Mouse (Mus musculus): ENCODE data around the gene Zfp26. TPM values are rescaled to one million over a fixed set of nuclear protein-coding genes. Genes with fewer than 3 reads are reported as not detected.

The Zfp26 gene
- polyA plus RNA-seq (2016; fragmentation: Nextera tagmentation; extraction: Ambion mirVana): 25.6 and 27.3 TPM in 2 replicates

DNA sequence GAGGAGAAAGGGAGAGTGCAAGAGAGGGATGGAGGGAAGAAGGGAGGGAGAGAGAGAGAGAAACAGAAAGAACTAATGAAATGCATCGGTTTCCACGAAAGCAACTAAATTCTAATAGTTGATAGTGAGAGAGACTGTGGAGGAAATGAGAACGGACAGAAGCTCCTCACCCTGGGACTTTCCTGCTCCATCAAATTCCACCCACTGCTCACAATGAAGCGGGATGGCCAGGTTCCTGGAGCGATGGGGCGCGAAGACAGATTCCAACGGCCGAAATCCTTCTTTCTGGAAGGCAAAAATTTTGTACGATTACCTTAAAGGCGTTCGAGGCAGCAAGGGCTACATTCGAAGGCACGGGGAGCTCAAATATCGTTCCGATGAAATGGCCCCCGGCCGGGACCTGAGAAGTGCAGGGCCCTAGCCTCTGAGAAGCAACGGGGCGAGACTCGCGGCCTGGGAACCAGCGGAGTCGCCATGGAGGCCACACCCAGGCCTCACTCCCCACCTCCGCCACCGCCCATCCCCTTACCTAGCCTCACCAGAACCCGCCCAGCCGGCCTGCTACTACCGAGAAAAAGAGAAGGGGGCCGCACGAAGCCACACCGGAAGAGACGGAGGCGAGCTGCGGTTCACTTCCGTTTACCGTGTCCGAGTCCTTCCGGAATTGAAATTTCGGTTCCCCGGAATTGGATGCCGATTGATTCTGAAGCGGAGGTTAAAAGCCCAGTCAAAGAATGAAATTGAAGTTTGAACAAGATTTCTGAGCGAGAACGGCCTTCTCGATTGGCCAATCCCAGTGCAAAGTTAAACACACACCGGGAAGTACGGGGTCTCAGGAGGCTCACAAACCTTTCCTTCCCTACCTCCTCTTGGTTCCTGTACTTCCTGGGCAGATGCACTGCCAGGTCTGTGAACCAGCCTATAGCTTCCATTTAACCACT is at the start of gene Zfp26:
Gene Zfp26, minus strand, starts transcription at position 786 of the 941 bp plus-strand sequence.
- peak; percentile 77 for DNase-seq (ENCODE audit: extremely low spot score, low spot score)
- Histone ChIP-seq H3K4me3 (peak within 1 kb of the TSS; percentile 88), H3K9me3 (no peaks in the 10 kb centered on the region), H3K4me1 (peaks cover 17% of the 10 kb centered on the region), H3K27ac (peak within 1 kb of the TSS; percentile 97), H3K27me3 (ENCODE audit: poor library complexity, severe bottlenecking) (no peaks in the 10 kb centered on the region), H3K36me3 (replicated peaks) (peaks cover 38% of the 10 kb centered on the region)
- WGBS: under 1% methylated on average over 48 of the region's 48 CpGs

DNA sequence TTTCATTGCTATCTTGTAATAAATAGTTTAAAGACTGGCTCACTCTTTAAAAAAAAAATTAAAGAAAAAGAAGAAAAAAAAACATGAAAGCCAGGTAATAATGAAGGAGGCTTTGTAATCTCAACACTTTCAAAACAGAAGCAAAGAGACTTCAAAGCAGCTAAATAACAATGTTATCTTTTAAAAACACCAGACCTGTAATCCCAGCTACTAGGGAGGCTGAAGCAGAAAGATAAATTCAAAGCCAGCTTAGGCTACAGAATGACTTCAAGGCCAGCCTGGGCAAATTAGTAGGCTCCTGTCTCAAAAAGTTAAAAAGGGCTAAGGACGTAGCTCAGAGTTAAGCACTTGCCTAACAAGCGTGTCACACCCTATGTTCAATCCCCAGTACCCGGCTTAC is 49.7 kb upstream of the Zfp26 start:
- Histone ChIP-seq H3K36me3 (replicated peaks) (peaks cover 97% of the 10 kb centered on the region), H3K4me3 (no peak overlapping the region), H3K9me3 (no peaks in the 10 kb centered on the region), H3K27me3 (ENCODE audit: poor library complexity, severe bottlenecking) (no peaks in the 10 kb centered on the region), H3K27ac (no peak overlapping the region), H3K4me1 (no peaks in the 10 kb centered on the region; the same call in 1 of the 2 replicates)
- DNase-seq (ENCODE audit: extremely low spot score, low spot score): no peak
- 80% methylated on average over 3 of the region's 3 CpGs for WGBS

DNA sequence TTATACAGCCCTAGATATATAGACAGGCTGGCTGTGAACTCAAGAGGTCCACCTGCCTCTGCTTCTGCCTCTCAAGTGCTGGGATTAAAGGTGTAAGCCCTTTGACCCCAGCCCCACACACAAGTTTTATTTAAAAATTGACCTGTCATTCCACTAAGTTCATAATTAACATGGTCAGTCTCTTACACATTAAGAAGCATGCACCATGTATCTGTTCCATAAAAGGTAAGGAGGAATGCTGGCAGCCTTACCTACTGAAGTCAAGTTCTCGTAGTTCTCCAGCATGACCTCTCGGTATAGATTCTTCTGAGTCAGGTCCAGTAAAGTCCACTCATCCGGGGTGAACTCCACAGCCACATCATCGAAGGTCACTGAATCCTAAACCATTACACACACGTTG is 44.8 kb upstream of the Zfp26 start:
- DNase-seq (ENCODE audit: extremely low spot score, low spot score): no peak
- H3K36me3 ChIP-seq (replicated peaks): peaks cover 97% of the 10 kb centered on the region
- WGBS: 93% methylated on average over 5 of the region's 5 CpGs
- no peaks in the 10 kb centered on the region for H3K4me1 ChIP-seq
- H3K27ac ChIP-seq: no peak overlapping the region
- no peaks in the 10 kb centered on the region for H3K27me3 ChIP-seq (ENCODE audit: poor library complexity, severe bottlenecking)
- H3K9me3 ChIP-seq: no peaks in the 10 kb centered on the region
- no peak overlapping the region for H3K4me3 ChIP-seq

GRCm38 (mm10) chr9:20493281-20493680 is 33.3 kb upstream of the Zfp26 start:
- WGBS: 9% methylated on average over 9 of the region's 9 CpGs

GRCm38 (mm10) chr9:20492527-20493233 is 32.7 kb upstream of the Zfp26 start, which contains the start of gene Zfp426:
Gene Zfp426 (minus strand): TSS chr9:20492746.
- Histone ChIP-seq H3K4me3 (peak within 1 kb of the TSS; percentile 93), H3K36me3 (replicated peaks) (peaks cover 64% of the 10 kb centered on the region), H3K4me1 (peaks cover 25% of the 10 kb centered on the region), H3K27ac (peak within 1 kb of the TSS; percentile 95), H3K27me3 (ENCODE audit: poor library complexity, severe bottlenecking) (no peaks in the 10 kb centered on the region), H3K9me3 (no peaks in the 10 kb centered on the region)
- peak; percentile 85 for DNase-seq (ENCODE audit: extremely low spot score, low spot score)
- 2% methylated on average over 40 of the region's 40 CpGs for WGBS

More at GRCm38 (mm10) chr9:20493281-20493680, 33.3 kb upstream of the Zfp26 start:
- peak overlapping the region; percentile 95 for H3K27ac ChIP-seq
- H3K4me3 ChIP-seq: peak overlapping the region; percentile 93
- H3K4me1 ChIP-seq: peaks cover 25% of the 10 kb centered on the region
- H3K9me3 ChIP-seq: no peaks in the 10 kb centered on the region
- H3K27me3 ChIP-seq (ENCODE audit: poor library complexity, severe bottlenecking): no peaks in the 10 kb centered on the region
- no peak for DNase-seq (ENCODE audit: extremely low spot score, low spot score)
- peaks cover 67% of the 10 kb centered on the region for H3K36me3 ChIP-seq (replicated peaks)

DNA sequence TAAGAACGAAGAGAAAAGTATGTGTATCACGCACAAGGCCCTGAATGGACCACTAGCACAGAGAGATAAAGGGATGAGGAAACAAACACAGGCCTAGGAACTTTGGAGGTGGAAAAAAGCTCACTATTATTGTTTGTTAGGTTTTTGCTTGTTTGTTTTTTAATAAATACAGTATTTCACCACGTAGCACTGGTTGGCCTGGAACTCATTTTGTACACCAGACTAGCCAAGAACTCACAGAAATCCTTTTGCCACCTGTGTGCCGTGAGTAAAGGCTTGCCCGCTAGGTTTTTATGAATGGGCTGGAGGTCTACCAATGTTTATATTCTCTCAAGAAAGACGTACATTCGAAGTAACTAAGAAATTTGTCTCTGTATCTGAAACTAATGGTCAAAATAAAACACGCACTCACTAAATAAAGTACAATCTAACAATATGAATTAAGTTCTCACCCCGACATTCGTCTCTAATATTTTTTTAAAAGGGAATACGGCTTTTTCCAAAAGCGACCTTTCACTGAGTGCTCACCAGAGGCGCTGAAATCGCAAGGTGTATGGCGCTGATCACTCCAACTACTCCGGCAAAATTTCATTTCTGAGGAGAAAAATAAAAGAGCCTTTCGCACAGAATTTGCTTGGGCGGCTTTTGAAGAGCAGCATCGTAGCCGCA is 32.0 kb upstream of the Zfp26 start:
- H3K4me1 ChIP-seq: peaks cover 25% of the 10 kb centered on the region
- 15% methylated on average over 20 of the region's 20 CpGs for WGBS
- H3K27ac ChIP-seq: peak overlapping the region; percentile 95
- H3K9me3 ChIP-seq: no peaks in the 10 kb centered on the region
- H3K27me3 ChIP-seq (ENCODE audit: poor library complexity, severe bottlenecking): no peaks in the 10 kb centered on the region
- peak overlapping the region; percentile 93 for H3K4me3 ChIP-seq
- H3K36me3 ChIP-seq (replicated peaks): peaks cover 61% of the 10 kb centered on the region
- no peak for DNase-seq (ENCODE audit: extremely low spot score, low spot score)

DNA sequence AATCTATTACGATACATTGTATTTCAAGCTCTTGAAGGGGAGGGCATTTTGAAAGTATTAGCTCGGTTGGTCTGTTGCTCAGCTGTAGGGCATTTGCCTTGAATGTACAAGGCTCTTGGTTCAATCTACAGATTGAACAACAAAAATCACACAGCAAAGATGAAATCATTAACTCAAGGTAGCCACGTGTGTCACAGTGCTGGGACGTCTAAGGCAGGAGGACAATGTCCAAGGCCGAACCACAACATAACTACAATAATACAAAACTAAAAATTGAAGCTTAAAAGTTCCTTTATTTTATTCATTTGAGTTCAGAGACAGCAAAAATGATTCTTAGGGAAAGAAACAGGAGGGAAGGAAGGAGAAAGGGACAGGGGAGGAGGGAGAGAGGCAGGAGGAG is 29.6 kb upstream of the Zfp26 start:
- Histone ChIP-seq H3K4me1 (peaks cover 25% of the 10 kb centered on the region), H3K27ac (no peak overlapping the region), H3K4me3 (no peak overlapping the region), H3K27me3 (ENCODE audit: poor library complexity, severe bottlenecking) (no peaks in the 10 kb centered on the region), H3K36me3 (replicated peaks) (peaks cover 60% of the 10 kb centered on the region), H3K9me3 (no peaks in the 10 kb centered on the region)
- DNase-seq (ENCODE audit: extremely low spot score, low spot score): no peak
- WGBS: 89% methylated on average over 5 of the region's 5 CpGs

- H3K27ac ChIP-seq: no peak overlapping the region
- H3K27me3 ChIP-seq (ENCODE audit: poor library complexity, severe bottlenecking): no peaks in the 10 kb centered on the region
- H3K4me3 ChIP-seq: no peak overlapping the region
- no peaks in the 10 kb centered on the region for H3K4me1 ChIP-seq
- no peaks in the 10 kb centered on the region for H3K9me3 ChIP-seq
- WGBS: 94% methylated on average over 5 of the region's 5 CpGs
- peaks cover 89% of the 10 kb centered on the region for H3K36me3 ChIP-seq (replicated peaks)
- DNase-seq (ENCODE audit: extremely low spot score, low spot score): no peak
Observed at GRCm38 (mm10) chr9:20479396-20479795, 19.4 kb upstream of the Zfp26 start.

- H3K27ac ChIP-seq: no peak overlapping the region
- no peak overlapping the region for H3K4me3 ChIP-seq
- peaks cover 89% of the 10 kb centered on the region for H3K36me3 ChIP-seq (replicated peaks)
- no peaks in the 10 kb centered on the region for H3K27me3 ChIP-seq (ENCODE audit: poor library complexity, severe bottlenecking)
- no peaks in the 10 kb centered on the region; the same call in 1 of the 2 replicates for H3K9me3 ChIP-seq
- no peaks in the 10 kb centered on the region for H3K4me1 ChIP-seq
- DNase-seq (ENCODE audit: extremely low spot score, low spot score): no peak
- 89% methylated on average over 1 of the region's 1 CpGs for WGBS
Observed at GRCm38 (mm10) chr9:20476632-20477031, 16.7 kb upstream of the Zfp26 start.

DNA sequence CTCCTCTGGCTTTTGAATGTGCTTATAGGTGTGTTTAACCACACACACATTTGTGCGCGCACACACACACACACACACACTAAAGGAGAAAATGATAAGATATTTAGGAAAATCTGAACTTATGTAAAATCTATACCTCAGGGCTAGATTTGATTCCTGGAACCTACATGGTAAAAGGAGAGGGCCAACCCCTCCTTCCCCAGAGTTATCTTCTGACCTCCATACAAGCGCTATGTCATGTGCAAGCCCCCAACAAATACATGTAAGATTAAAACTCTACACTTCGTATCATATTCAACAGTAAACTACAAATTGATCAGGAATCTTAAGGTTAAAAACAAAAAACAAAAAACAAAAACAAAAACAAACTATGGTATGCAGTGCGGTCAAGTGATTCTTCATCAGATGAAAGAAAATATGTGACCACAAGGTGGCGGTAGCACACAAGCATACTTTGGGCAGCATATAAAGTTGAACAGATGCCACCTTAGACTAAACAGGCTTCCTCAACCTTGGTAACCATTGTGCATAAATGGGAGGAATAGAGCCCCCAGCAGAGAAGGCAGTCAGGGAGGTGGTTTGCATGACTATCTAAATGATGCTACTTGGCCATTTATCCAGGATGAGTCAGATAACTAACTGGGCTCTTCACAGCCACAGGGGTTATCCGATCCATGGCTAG is 6.9 kb upstream of the Zfp26 start:
- WGBS: 57% methylated on average over 7 of the region's 7 CpGs
- H3K4me3 ChIP-seq: no peak overlapping the region
- no peaks in the 10 kb centered on the region for H3K4me1 ChIP-seq
- peak; percentile 24 for DNase-seq (ENCODE audit: extremely low spot score, low spot score)
- H3K27me3 ChIP-seq (ENCODE audit: poor library complexity, severe bottlenecking): no peaks in the 10 kb centered on the region
- peaks cover 34% of the 10 kb centered on the region for H3K36me3 ChIP-seq (replicated peaks)
- peaks cover 22% of the 10 kb centered on the region for H3K9me3 ChIP-seq
- no peak overlapping the region for H3K27ac ChIP-seq

GRCm38 (mm10) chr9:20453647-20454046 is 6.3 kb downstream of the Zfp26 start:
- no peaks in the 10 kb centered on the region for H3K27me3 ChIP-seq (ENCODE audit: poor library complexity, severe bottlenecking)
- 94% methylated on average over 4 of the region's 4 CpGs for WGBS
- no peak overlapping the region for H3K4me3 ChIP-seq
- H3K27ac ChIP-seq: no peak overlapping the region
- no peak for DNase-seq (ENCODE audit: extremely low spot score, low spot score)
- H3K36me3 ChIP-seq (replicated peaks): peaks cover 92% of the 10 kb centered on the region
- H3K9me3 ChIP-seq: peaks cover 5% of the 10 kb centered on the region; the same call in 1 of the 2 replicates
- H3K4me1 ChIP-seq: peaks cover 6% of the 10 kb centered on the region

- H3K27me3 ChIP-seq (ENCODE audit: poor library complexity, severe bottlenecking): no peaks in the 10 kb centered on the region
Observed at GRCm38 (mm10) chr9:20451493-20451892, 8.5 kb downstream of the Zfp26 start.

More at GRCm38 (mm10) chr9:20451493-20451892, 8.5 kb downstream of the Zfp26 start:
- H3K4me1 ChIP-seq: no peaks in the 10 kb centered on the region
- no peak overlapping the region for H3K4me3 ChIP-seq
- no peak overlapping the region for H3K27ac ChIP-seq
- H3K36me3 ChIP-seq (replicated peaks): peaks cover 94% of the 10 kb centered on the region
- H3K9me3 ChIP-seq: peaks cover 5% of the 10 kb centered on the region; the same call in 1 of the 2 replicates
- DNase-seq (ENCODE audit: extremely low spot score, low spot score): no peak
- 93% methylated on average over 1 of the region's 1 CpGs for WGBS

Measured in forebrain, embryonic 10.5 days (tissue).